Mouse (Mus musculus) kidney, adult 2 months (tissue): Measurements from ENCODE around the gene Agfg2. TPM values are rescaled to one million over a fixed set of nuclear protein-coding genes. Genes with fewer than 3 reads are reported as not detected.
"Not testable (repeated sequence)": the region's sequence is repeated elsewhere in the genome, so short reads cannot be mapped to it uniquely, and the experiment has no call there.

ENCODE experiments used
- DNase-seq: peaks from one replicate; pipeline ENCODE4 v3.0.0; 2021
- H3K27ac ChIP-seq: fragments of 200-500 bp; 2 replicates; pipeline ENCODE4 v1.5.1; 2012; ENCODE audit warnings: low read depth, low read length, control low read depth, inconsistent platforms; ENCODE audit not compliant: insufficient read depth
- H3K27me3 ChIP-seq: fragments of 200-500 bp; replicated peaks from 2 replicates; pipeline ENCODE4 v1.6.1; 2012; ENCODE audit warnings: mild to moderate bottlenecking, moderate library complexity, low read length, inconsistent platforms; ENCODE audit not compliant: control insufficient read depth, insufficient read depth
- H3K36me3 ChIP-seq: fragments of 200-500 bp; 2 replicates; pipeline ENCODE4 v1.6.1; 2012; ENCODE audit warnings: mild to moderate bottlenecking, moderate library complexity, low read length, inconsistent platforms; ENCODE audit not compliant: control insufficient read depth, insufficient read depth
- H3K4me1 ChIP-seq: fragments of 200-500 bp; 2 replicates; pipeline ENCODE4 v1.6.1; 2011; ENCODE audit warnings: low read length; ENCODE audit not compliant: control insufficient read depth, insufficient read depth
- H3K4me3 ChIP-seq: fragments of 200-500 bp; 2 replicates; pipeline ENCODE4 v1.5.1; 2011; ENCODE audit warnings: mild to moderate bottlenecking, low read depth, low read length, control low read depth; ENCODE audit not compliant: insufficient read depth
- CTCF ChIP-seq: fragments of 200-500 bp; conservative IDR thresholded peaks from 2 replicates; pipeline ENCODE4 v1.5.1; 2011; ENCODE audit warnings: low read depth, mild to moderate bottlenecking, control low read depth, low read length, moderate library complexity, mixed read lengths; ENCODE audit not compliant: insufficient read depth, insufficient read length
- POLR2A ChIP-seq: fragments of 200-500 bp; IDR thresholded peaks from one replicate; pipeline ENCODE4 v1.6.1; 2011; ENCODE audit warnings: low read depth, low read length, control low read depth
- WGBS: fragments of 180-500 bp; shearing (Covaris S2); methylation state at CpG from one replicate; pipeline ENCODE4 v1.1.7; 2018; 5-methylcytosine and 5-hydroxymethylcytosine counted together
- polyA plus RNA-seq: library from polyadenylated mRNA; depleted of rRNA; stranded (reverse); fragments of >200 nt; gene quantifications from 2 replicates; pipeline ENCODE4 v1.2.3, GENCODE M21; 2012

Agfg2 gene
- polyA plus RNA-seq, 1 experiment: 36.5 TPM

GRCm38 (mm10) chr5:137623937-137624530, 60.5 kb downstream of the Agfg2 start:
- Histone ChIP-seq H3K4me1 (no peaks in the 10 kb centered on the region), H3K27ac (no peak overlapping the region), H3K36me3 (no peaks in the 10 kb centered on the region), H3K27me3 (no peaks in the 10 kb centered on the region), H3K4me3 (no peak overlapping the region)
- WGBS: 84% methylated on average over 11 of the region's 11 CpGs
- TF ChIP-seq CTCF (no peak), POLR2A (no peak)
- DNase-seq: no peak

GRCm38 (mm10) chr5:137615347-137615746, 69.2 kb downstream of the Agfg2 start:
- WGBS: 87% methylated on average over 7 of the region's 7 CpGs
- Histone ChIP-seq H3K27me3 (no peaks in the 10 kb centered on the region), H3K27ac (no peak overlapping the region), H3K4me3 (no peak overlapping the region), H3K36me3 (no peaks in the 10 kb centered on the region), H3K4me1 (peaks cover 14% of the 10 kb centered on the region)
- DNase-seq: no peak
- TF ChIP-seq POLR2A (no peak), CTCF (no peak)

GRCm38 (mm10) chr5:137614921-137615320, 69.6 kb downstream of the Agfg2 start:
- DNase-seq, H3K27me3 ChIP-seq, H3K36me3 ChIP-seq, H3K27ac ChIP-seq, H3K4me3 ChIP-seq: not testable (repeated sequence)
- H3K4me1 ChIP-seq: peaks cover 14% of the 10 kb centered on the region
- WGBS: 96% methylated on average over 2 of the region's 2 CpGs

GRCm38 (mm10) chr5:137613550-137613949, 71.0 kb downstream of the Agfg2 start, which contains the start of gene Pcolce:
Pcolce (minus strand) TSS chr5:137613784.
- no peaks in the 10 kb centered on the region for H3K27me3 ChIP-seq
- no peak for TF ChIP-seq POLR2A
- TF ChIP-seq CTCF: no peak
- no peaks in the 10 kb centered on the region for H3K36me3 ChIP-seq
- DNase-seq: no peak
- no peak within 1 kb of the TSS for H3K4me3 ChIP-seq
- H3K27ac ChIP-seq: peak within 1 kb of the TSS; percentile 43; the same call in 1 of the 2 replicates
- WGBS: 40% methylated on average over 11 of the region's 11 CpGs
- peaks cover 14% of the 10 kb centered on the region for H3K4me1 ChIP-seq

GRCm38 (mm10) chr5:137613076-137613475, 71.5 kb downstream of the Agfg2 start:
- 81% methylated on average over 5 of the region's 5 CpGs for WGBS
- DNase-seq: no peak
- Histone ChIP-seq H3K27me3 (no peaks in the 10 kb centered on the region), H3K4me3 (no peak overlapping the region), H3K4me1 (peaks cover 14% of the 10 kb centered on the region), H3K27ac (peak overlapping the region; percentile 43; the same call in 1 of the 2 replicates), H3K36me3 (no peaks in the 10 kb centered on the region)
- TF ChIP-seq CTCF (no peak), POLR2A (no peak)

- H3K27ac ChIP-seq: peak overlapping the region; percentile 89
- peak; percentile 54 for DNase-seq
Observed at GRCm38 (mm10) chr5:137611245-137611602, 73.3 kb downstream of the Agfg2 start.

GRCm38 (mm10) chr5:137610548-137611244, 73.8 kb downstream of the Agfg2 start:
- WGBS: 9% methylated on average over 12 of the region's 12 CpGs
- no peaks in the 10 kb centered on the region for H3K27me3 ChIP-seq
- TF ChIP-seq CTCF (no peak), POLR2A (no peak)
- H3K27ac ChIP-seq: peak overlapping the region; percentile 89
- DNase-seq: peak; percentile 87
- peaks cover 14% of the 10 kb centered on the region for H3K4me1 ChIP-seq
- no peaks in the 10 kb centered on the region for H3K36me3 ChIP-seq
- peak overlapping the region; percentile 49 for H3K4me3 ChIP-seq

More at GRCm38 (mm10) chr5:137611245-137611602, 73.3 kb downstream of the Agfg2 start:
- H3K27me3 ChIP-seq: no peaks in the 10 kb centered on the region
- peak overlapping the region; percentile 49 for H3K4me3 ChIP-seq
- TF ChIP-seq POLR2A (no peak), CTCF (no peak)
- WGBS: 19% methylated on average over 6 of the region's 6 CpGs
- no peaks in the 10 kb centered on the region for H3K36me3 ChIP-seq
- H3K4me1 ChIP-seq: peaks cover 14% of the 10 kb centered on the region
